Mouse (Mus musculus) liver, embryonic 14.5 days (tissue): ENCODE measurements around the gene Vat1.

Source experiments
- CTCF ChIP-seq: IDR thresholded peaks from 2 replicates; pipeline ENCODE4 v1.5.1; 2016; ENCODE audit warnings: antibody characterized with exemption, low read depth, control low read depth
- EP300 ChIP-seq: IDR thresholded peaks from 2 replicates; pipeline ENCODE4 v1.6.1; 2016; ENCODE audit warnings: antibody characterized with exemption, low read depth

DNA sequence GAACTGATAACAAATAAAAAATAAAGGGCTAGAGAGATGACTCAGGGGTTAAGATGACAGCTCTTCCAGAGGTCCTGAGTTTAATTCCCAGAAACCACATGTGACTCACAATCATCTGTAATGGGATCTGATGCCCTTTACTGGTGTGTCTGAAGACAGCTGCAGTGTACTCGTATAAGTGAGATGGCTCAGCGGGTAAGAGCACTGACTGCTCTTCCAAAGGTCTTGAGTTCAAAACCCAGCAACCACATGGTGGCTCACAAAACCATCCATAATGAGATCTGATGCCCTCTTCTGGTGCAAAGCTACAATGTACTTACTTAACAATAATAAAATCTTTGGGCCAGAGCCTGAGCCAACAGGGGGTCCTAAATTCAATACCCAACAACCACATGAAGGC, 50.7 kb downstream of the Vat1 start:
- TF ChIP-seq CTCF (0 out of 2 replicates have a peak, but pooled peaks have one; percentile 8), EP300 (no peak)
